Mouse (Mus musculus) liver, postnatal 0 days (tissue): ENCODE results near the gene Nrxn1.

Experiments used
- CTCF ChIP-seq: sonication (generic); IDR thresholded peaks from 2 replicates; pipeline ENCODE4 v1.5.1; 2016; ENCODE audit warnings: antibody characterized with exemption, low read depth
- EP300 ChIP-seq: IDR thresholded peaks from 2 replicates; pipeline ENCODE4 v1.6.1; 2016; ENCODE audit warnings: antibody characterized with exemption, low read depth, mild to moderate bottlenecking

DNA sequence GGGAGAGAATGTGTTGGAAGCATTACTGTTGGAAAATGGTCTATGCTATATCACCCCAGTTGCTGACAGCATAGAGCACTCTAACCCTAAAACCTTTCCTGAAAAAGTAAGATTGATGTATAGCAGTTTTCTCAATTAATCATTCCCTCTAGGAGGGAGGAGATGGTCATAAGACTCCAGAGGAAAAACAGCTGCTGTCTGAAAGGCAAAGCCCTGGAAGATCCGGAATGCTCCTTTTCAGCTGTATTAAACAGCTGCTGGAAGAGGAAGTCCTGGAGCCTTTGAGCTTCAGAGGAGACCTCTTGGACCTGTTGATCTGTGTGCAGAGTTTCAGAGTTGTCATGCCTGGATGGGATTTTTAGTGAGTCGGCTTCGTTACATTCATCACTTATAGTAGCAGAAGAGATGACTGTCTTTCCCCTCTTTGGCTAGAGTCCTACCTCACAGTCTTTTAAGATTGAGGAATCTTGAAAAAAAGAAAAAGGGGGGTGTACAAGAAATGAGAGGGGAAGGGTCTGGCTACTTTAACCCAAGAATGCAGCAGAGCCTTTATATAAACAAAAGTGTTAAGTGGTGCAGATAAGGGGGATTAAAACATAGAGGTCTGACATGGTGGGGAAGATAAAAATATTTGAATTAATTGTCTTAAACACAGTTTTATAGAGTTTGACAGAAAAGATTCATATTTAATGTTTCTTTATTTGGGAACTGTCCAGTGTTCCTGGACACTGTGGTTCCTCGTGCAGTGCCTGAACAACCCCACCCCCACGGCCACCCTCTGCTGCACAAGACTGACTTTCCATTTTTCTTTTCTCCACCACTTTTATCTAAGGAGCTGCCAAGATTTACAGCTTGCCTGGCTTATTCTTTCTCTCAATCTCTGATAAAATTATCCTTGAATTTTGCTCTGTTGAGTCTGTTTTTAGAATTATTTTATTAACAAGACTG is 710.1 kb downstream of the Nrxn1 start:
- no peak for TF ChIP-seq CTCF
- TF ChIP-seq EP300, result no peak
